Mouse (Mus musculus) E14TG2a.4 (cell line): ENCODE results near the gene Prkcd.

Source experiments
- CTCF ChIP-seq: conservative IDR thresholded peaks from 2 replicates; pipeline ENCODE4 v1.5.1; 2014; ENCODE audit warnings: low read length
- NANOG ChIP-seq: IDR thresholded peaks from 2 replicates; pipeline ENCODE4 v1.6.1; 2014; ENCODE audit warnings: borderline replicate concordance, low read length, mixed read lengths

GRCm38 (mm10) chr14:30596407-30596806 is 29.6 kb downstream of the Prkcd start:
- TF ChIP-seq CTCF (no peak), NANOG (no peak)
